Mouse (Mus musculus) kidney, adult 9 months (tissue): ENCODE results near the gene Slc11a1.

Source experiments
- DNase-seq: peaks from one replicate; pipeline ENCODE4 v3.0.0; 2022

Gene Slc11a1

DNA sequence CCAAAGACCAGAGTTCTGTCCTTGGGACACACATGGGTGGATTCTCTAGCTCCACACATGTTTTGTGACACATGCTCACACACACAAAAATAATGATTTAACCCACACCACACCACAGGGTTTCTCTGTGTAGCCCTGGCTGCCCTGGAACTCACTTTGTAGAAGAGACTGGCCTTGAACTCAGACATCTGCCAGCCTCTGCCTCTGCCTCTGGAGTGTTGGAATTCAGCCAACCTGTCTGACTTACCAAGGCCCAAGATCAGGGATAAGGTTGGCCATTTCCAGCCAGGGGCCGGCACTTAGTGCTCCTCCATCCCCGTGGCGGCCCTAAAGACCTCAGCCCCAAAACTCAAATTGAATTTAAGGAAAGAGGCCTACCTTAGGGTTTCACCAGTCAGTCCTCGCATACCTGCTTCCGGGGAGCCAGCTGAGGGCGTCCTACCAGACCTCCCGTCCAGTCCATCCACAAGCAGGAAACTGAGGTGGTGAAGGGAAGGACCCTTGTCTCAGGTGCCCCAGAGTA lies 13.5 kb downstream of the Slc11a1 start:
- DNase-seq: no peak

DNA sequence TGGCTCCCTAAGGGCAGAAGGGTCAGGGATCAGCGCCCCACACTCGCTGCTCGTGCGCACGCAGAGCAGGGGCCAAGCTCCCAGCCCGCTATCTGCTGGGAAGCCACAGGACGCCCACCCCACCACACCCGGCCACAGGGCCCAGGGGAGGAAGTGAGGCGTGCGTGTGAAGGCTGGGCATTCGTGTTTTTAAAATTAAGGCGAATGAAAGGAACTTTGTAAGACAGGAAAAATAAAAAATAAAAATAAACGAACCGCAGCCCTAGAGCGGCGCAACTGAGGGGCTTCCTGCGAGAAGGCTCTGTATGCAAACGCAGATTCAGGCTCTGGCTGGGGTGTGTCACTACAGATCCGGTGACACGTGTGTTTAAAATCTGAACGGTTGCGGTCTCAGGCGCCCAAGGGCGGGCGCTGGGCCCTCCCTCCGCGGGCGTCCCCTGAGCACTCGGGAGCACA lies 14.9 kb downstream of the Slc11a1 start:
- DNase-seq: no peak

DNA sequence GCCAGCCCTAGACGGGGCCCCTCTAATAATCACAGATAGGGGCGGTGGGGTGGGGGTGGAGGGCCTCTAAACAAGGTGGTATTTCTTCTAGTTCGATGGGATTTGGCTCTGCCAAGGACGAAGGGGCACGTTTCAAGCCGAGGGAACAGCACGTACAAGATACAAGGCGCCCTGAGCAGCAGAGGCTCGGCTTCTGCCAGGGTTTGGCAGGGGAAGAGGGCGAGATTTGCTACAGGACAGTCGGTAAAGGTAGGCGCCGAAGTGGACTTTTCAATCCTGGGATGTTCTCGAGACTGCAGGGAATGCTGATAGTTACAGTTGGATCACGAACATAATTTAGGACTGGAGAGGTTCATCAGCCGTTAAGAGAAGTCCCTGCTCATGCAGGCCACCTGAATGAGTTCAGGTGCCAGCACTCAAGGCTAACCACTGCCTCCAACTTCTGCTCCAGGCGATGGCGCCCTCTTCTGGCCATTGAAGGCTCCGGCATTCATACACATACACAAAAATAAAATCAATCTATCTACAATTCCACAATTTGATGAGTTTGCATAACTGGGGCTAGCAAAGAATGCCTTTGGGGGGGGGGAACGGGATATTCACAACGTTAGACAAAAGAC lies 15.4 kb downstream of the Slc11a1 start:
- DNase-seq: peak; percentile 70

DNA sequence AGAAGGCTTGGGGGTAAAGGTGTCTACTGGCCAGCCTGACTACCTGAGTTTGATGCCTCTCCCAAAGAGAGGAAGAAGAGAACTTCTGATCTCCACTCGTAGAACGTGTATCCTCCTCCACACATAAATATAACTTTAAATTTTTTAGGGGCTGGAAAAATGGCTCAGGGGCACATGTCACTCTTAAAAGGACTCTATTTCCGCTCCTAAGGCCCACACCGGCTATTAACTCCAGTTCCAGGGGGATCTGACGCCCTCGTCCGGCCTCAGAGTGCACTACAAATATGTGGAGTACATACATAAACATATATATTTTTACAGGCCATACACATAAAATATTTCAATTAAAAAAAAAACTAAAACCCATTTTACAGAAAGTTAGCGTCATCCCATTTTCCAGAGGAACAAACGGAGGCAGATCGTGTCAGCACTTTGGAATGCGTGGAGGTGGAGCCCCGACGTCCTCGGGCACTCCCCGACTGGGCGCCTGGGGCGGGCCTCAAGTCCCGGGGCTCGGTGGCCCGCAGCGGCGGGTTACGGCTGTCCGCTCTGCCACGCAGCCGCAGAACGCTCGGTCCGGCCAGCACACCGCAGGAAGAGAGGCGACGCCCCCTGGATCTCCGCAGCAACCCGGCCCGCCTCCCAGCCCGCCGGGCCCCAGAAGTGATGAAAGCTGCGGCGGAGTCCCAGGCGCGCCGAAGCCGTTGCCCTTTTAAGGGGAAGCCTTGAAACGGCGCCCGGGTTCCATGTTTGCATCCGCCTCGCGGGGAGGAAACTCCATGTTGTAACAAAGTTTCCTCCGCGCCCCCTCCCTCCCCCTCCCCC lies 16.1 kb downstream of the Slc11a1 start, which contains the start of gene Ctdsp1:
Gene Ctdsp1, plus strand, starts transcription at position 586 of the 825 bp plus-strand sequence.
- DNase-seq: peak; percentile 99

DNA sequence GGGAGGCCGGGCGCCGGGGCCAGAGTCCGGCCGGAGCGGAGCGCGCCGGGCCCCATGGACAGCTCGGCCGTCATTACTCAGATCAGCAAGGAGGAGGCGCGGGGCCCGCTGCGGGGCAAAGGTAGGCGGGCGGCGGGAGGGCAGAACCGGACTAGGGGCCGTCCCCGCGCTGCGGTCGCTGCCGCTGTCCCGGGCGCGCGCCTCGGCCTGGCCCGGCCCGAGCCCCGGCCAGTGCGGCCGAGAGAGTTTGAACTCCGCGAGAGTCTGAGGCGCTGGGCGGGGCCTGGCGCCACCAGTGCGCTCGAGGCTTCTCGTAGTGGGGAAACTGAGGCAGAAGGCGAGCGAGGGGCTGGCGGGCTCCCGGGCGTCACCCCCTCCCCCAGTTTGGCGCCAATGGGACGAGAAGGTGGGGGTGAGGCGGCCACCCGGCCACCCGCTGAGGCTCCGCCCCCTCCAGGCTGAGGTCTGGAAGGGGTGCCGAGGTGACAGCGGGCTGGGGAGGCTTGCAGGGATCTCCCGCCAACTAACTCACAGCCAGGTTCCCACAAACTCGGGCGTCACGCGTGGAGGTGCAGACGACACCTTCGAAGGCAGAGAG lies 16.9 kb downstream of the Slc11a1 start:
- DNase-seq: peak; percentile 87

DNA sequence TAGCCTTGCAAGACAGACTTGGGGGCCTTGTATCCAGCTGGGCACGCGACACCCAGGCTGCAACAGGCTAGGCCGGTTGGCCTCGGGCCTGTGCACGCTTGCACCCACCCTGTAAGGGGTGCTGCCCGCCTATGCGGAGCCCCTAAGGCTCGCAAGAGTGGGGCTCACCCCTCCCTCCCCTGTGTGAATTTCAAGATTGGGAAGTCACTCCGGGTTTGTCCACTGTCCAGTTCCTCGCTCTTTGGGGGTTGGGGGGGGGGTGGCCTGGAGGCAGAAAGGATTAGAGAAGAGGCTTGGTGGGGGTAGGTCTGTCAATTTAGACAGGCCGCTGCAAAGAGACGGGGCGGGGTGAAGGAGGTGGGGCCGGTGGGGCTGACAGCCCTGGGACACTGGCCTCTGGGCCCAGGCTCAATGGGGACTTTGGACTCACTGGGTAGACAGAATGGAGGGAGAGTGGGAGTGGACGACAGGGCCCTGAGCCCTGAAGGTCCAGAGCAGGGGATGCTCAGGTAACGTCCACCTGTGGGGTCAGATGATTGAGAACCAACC lies 17.5 kb downstream of the Slc11a1 start:
- peak; percentile 86 for DNase-seq

DNA sequence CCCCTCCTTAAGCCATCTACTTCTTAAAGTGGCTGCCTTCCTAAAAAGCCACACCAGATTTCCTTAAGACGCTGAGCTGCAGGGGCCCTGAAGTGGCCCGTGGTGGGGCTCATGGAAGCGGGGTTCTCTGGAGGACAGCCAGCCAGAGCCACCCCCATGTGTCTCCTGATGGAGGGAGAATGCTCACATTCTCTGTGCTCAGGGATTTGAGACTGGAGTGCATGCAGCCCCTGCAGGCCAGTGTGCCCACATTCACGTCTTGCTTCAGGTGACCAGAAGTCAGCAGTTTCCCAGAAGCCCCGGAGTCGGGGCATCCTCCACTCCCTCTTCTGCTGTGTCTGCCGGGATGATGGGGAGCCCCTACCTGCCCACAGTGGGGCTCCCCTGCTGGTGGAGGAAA lies 18.0 kb downstream of the Slc11a1 start:
- peak; percentile 56 for DNase-seq

DNA sequence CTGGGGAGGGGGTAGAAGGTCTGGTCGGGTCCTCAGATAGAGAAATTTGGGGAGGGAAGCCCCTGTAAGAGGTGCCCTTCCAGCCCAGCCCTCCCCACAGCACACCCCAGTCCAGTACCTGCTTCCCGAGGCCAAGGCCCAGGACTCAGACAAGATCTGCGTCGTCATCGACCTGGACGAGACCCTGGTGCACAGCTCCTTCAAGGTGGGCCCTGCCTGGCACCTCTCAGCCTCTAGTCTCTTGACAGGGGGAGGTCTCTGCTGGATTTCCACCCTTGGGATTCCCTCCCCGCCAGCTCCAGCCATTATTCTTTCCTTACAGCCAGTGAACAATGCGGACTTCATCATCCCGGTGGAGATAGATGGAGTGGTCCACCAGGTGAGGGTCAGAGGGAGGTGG lies 18.7 kb downstream of the Slc11a1 start:
- no peak for DNase-seq

DNA sequence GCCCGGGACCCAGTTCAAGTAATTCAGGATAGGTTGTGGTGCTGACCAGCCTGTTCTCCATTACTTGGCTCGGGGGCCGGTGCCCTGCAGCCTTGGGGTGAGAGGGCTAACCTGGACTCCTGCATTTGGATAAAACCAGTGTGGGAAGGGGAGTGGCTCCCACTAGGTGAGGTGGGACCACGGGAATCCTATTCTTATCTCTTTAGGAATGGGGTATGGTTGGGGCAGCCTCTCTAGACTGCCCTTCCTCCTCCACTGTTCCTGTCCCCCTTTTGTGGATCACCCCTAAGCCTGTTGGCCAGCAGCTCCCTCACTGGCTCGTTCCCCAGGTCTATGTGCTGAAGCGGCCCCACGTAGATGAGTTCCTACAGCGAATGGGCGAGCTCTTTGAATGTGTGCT lies 19.3 kb downstream of the Slc11a1 start:
- DNase-seq: no peak

DNA sequence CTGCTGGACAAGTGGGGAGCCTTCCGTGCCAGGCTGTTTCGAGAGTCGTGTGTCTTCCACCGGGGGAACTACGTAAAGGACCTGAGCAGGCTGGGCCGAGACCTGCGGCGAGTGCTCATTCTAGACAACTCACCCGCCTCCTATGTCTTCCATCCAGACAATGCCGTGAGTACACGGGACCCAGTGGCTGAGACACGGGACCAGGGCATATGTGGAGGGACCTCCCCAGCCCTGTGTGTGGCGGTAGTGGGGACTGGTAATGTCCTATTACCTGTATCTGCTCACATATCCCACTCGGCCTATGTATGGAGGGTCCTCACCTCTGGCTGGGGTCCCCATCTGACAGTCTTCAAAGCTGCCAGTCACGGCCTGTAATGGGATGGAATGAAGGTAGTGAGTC lies 19.9 kb downstream of the Slc11a1 start:
- DNase-seq: no peak

DNA sequence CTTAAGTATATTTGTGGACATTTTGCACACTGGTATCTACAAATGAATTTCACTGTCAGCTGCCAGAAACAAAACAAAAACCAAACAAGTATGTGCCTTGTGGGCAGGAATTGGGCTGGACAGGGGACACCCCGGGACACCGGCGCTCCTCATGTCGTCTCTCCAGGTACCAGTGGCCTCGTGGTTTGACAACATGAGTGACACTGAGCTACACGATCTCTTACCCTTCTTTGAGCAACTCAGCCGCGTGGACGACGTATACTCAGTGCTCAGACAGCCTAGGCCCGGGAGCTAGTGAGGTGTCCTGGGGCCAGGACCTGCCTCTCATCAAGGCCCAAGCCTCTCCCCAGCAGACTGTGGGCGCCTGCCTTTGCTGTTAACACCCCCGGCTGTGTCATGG lies 20.3 kb downstream of the Slc11a1 start:
- DNase-seq: no peak

DNA sequence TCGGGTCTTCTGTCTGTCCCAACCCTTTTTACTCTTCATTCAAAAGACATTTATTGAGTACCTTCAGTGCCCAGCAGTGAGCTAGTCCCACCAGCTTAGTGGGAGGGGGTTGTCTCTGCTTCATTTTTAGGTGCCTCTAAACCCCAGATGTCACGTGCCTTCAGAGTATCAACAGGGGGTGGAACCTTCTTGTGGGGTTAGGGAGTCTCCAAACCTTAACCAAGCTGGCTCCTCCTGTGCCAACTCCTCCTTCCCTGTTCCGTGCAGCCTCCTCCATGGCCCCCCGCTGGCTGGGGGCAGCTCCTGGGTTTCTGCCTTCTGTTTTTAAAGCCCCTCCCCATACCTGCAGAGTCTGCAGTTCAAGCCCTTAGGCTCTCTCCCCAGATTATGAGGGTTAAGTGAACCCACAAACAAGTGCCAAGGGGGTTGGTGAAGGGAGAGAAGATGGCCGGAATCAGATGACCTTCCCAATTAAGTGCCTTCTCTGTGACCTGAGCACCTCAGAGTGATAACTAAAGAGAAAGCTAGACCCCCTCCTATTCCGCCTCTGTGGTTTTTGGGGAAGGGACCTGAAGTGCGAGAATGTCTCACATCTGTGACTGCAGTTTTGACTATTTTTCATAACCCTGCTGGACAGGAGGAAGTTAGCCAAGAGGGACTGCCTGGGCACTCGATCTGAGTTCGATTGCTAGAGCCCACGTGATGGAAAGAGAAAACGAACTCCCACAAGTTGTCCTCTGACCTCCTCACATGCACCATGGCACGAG lies 21.6 kb downstream of the Slc11a1 start:
- DNase-seq: peak; percentile 87

DNA sequence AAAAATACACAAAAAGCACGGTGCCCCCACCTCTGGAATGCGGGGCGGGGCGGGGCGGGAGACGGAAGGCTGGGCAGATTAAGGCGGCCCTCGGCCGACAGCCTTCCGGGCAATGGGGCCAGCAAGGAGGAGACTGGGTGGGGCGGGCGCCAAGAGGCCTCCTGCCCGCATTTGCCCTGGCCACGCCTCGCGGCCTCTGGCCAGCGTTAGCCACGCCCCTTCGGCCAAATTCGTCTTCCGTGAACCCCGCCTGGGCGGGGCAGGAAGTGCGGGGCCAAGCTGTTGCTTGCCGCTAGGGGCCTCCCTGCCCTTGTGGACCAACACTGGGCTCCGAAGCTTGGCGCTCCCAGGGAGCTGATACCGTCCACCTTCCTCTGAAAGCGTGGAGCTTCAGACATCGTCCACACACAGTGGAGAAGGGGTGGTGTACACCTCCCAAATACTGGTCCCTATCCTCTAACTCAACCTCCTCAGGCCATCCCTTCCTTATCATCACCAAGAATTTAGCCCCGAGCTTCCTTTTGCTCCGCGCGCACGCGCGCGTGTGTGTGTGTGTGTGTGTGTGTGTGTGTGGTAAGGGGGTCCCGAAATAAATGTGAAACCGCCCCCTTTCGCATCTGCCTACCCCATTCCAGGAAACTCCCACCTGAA lies 22.4 kb downstream of the Slc11a1 start:
- DNase-seq: peak; percentile 99

DNA sequence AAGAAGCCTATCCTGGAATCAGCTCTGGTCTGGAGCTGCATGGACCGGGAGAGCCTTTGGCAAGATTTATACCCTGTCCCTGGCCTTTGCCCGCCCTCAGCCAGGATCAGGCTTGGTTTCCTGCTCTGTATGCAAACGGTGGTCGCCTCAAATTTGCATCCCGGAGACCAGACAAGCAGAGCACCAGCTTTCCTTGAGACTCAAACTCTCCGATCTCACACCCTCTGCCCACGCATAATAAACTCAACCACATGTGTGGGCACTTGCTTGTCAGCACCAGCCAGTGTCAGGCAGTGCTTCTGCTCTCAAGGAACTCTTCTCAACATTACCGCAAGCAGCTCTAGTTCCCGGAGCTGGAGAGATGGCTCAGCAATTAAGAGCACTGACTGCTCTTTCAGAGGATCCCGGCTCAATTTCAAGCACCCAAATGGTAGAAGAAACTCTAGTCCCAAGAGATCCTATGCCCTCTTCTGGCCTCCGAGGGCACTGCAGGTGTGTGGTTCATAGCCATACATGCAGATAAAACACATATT lies 23.0 kb downstream of the Slc11a1 start:
- peak; percentile 86 for DNase-seq

DNA sequence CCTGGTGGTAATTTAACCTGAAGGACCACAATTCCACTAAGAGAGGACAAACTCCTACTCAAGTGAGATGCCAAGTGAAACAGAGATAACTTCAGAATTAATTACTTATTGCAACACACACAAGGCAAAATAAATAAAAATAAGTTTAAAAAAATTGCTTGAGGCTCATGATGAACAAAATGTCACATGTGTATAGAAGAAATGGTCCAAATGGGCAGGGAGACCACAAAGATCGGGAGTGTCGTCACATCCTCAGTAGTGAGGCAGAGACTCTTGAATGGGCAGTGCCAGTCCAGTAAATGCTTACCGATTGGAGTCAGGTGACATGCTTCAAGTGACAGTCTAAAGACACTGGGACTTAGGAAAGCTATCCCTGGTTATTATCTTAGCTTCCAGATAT lies 25.5 kb downstream of the Slc11a1 start:
- DNase-seq: no peak

DNA sequence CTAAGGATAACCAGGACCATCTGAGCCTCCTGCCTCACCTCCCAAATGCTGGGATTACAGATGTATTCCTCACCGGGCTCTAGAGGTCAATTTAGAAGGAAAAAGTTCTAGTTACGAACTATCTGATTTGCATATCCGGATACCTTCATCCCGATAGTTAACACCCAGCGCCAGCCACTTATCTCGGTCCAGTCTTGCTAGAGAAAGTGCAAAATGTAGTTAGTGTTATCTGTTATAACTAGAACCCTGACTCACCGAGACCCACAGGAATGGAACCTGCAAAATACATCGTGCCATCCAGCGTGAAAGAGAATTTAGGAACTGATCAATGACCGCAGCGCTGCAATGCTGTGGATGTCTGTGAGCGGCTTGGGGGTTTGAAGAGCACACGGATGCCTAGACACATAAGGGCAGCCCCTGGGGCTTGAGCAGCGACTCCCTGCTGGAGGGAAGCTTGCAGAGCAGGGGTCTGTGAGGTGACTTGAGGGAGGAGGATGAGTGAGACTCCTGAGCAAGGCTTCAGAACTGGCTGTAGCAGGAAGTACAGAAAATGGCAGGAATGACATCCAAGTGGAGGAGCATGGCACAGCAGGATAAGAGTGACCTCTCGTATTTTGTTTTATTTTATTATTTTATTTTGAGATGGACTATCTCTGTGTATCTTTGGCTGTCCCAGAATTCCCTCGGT lies 26.2 kb downstream of the Slc11a1 start:
- DNase-seq: no peak

DNA sequence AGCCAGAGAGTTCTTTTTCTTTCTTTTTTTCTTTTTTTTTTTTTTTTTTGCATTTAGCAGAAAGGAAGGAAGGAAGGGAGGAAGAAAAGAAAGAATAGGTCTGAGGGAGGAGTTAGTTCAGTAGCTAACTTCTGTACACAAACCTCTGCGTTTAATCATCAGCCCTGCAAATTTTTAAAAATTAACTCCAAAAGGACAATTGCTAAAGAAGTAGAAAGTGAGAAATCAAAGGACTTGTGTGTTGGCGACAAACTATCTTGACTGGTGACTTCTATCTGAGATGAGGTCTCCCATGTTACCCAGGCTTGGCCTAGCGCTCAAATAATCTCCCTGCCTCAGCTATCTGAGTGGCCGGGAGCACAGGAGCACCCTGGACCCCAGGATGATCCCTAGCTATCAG lies 29.2 kb downstream of the Slc11a1 start:
- peak; percentile 61 for DNase-seq

DNA sequence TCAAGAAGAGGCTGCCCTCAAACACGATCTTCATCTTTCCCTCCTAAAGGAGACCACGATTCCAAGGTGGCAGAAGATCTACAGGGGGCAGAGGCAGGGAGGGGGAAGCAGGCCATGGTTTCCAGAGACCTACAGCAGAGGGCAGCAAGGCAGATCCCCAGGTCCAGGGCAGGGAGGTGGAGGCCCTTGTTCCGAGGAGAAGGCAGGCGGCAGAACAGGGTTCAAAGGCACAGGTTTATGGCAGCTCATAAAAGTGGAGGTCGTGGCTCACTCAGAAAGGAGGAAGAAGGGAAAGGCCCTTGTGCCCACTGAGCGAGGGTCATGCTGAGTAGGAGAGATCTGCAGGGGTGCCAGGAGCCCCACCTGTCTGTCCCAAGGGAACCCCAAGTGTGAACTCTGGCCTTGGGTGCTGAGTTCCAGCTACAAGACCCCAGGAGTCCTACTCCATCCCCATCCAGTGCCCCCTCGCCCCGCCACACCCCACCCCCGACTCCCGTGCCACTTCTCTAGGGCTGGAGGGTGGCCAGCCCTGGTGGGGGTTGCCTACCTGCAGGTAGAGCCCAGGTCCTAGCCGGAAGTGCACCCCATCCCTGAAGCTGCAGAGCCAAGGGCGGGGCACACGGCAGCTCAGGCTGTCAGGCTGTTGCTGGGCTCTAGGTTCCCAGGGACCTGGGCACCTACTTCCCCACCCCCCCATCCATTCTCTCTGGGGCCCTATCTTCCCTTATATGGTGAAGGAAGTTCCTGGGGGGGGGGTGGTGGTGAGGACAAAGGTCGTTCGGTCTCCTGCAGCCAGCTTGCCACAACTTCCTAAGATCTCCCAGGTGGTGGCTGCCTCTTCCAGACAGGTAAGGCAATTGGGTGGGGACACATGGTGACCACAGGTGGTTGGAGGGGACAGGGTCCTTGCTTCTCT lies 33.9 kb downstream of the Slc11a1 start, which contains the start of gene Vil1:
Gene Vil1, plus strand, starts transcription at position 788 of the 916 bp plus-strand sequence.
- peak; percentile 71 for DNase-seq

DNA sequence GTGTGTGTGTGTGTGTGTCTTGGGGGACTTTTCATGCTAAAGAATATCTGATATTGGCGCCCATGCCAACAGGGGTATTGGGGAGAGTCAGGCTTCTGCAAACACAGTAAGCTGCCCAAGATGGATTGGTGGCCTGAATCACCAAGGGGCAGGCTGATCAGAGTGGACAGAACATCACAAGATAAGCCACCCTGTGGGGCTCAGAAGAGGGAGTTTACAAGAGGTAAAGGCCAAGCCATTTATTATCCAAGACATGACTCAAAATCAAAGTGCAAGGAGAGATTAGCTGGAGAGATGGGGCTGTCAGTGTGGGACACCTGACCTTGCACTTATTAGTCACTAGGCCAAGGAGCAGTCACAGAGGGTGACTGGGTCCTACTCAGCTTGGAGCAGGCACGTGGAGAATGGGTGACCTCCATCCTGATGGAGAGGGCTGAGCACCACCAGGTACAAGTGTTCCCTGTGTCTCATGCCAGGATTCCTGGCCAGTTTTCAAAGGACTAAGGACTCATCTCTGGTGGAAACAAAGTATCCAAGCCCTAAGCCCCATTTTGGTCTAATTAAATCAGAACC lies 36.8 kb downstream of the Slc11a1 start:
- no peak for DNase-seq

DNA sequence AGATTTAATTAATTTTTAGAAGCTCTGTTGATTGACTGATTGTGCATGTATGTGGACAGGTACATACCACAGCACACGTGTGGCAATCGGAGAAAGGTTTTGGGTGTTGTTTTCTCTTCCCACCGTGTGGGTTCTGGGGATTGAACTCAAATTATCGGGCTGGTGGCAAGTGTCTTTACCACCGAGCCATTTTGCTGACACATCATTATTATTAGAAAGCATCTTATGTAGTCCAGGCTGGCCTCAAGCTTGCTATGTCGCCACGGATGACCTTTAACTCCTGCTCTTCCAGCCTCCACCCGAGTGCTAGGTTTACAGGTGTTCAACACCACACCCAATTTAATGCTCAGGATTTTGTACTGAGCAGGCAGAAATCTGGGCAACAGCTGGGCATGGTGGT lies 37.7 kb downstream of the Slc11a1 start:
- no peak for DNase-seq
